Mouse (Mus musculus): Measurements from ENCODE around the gene Arhgap32. TPM values are rescaled to one million over a fixed set of nuclear protein-coding genes. Genes with fewer than 3 reads are reported as not detected.

Gene Arhgap32
- polyA plus RNA-seq, 1 experiment from 2014 or later: 4.3 TPM

GRCm38 (mm10) chr9:32312208-32312607 lies 196.3 kb downstream of the Arhgap32 start:
- H3K27me3 ChIP-seq (ENCODE audit: insufficient read depth, poor library complexity, severe bottlenecking): no peaks in the 10 kb centered on the region
- H3K27ac ChIP-seq: peak overlapping the region; percentile 62
- no peaks in the 10 kb centered on the region for H3K9me3 ChIP-seq
- no peak for DNase-seq (ENCODE audit: low spot score)
- no peak overlapping the region for H3K4me3 ChIP-seq
- H3K4me1 ChIP-seq: peaks cover 52% of the 10 kb centered on the region
- 64% methylated on average over 4 of the region's 4 CpGs for WGBS
- peaks cover 22% of the 10 kb centered on the region for H3K36me3 ChIP-seq

- peaks cover 36% of the 10 kb centered on the region for H3K36me3 ChIP-seq
- H3K4me3 ChIP-seq: no peak overlapping the region
- 26% methylated on average over 3 of the region's 3 CpGs for WGBS
- peak overlapping the region; percentile 62 for H3K27ac ChIP-seq
- no peaks in the 10 kb centered on the region for H3K9me3 ChIP-seq
- H3K27me3 ChIP-seq (ENCODE audit: insufficient read depth, poor library complexity, severe bottlenecking): no peaks in the 10 kb centered on the region
- peaks cover 62% of the 10 kb centered on the region for H3K4me1 ChIP-seq
- peak; percentile 85 for DNase-seq (ENCODE audit: low spot score)
Observed at GRCm38 (mm10) chr9:32314071-32314470, 198.1 kb downstream of the Arhgap32 start.

GRCm38 (mm10) chr9:32315999-32316398 lies 200.1 kb downstream of the Arhgap32 start:
- H3K27me3 ChIP-seq (ENCODE audit: insufficient read depth, poor library complexity, severe bottlenecking): no peaks in the 10 kb centered on the region
- no peak overlapping the region for H3K4me3 ChIP-seq
- H3K9me3 ChIP-seq: no peaks in the 10 kb centered on the region
- WGBS: 91% methylated on average over 3 of the region's 3 CpGs
- H3K4me1 ChIP-seq: peaks cover 74% of the 10 kb centered on the region
- no peak overlapping the region for H3K27ac ChIP-seq
- H3K36me3 ChIP-seq: peaks cover 43% of the 10 kb centered on the region
- DNase-seq (ENCODE audit: low spot score): no peak

Small RNA genes within 50 kb of the gene (microRNA-seq; reads per million reads assigned to microRNA genes)
- gene Gm44453: not detected

Other genes starting within 250 kb of the Arhgap32 start
- 0.21 and 0.26 TPM in 2 replicates for gene Barx2, start 202.7 kb upstream of the Arhgap32 start, polyA plus RNA-seq (2016; fragmentation: Nextera tagmentation; extraction: Ambion mirVana)
- 24.1 and 40.0 TPM in 2 replicates for gene Kcnj5, start 228.2 kb downstream of the Arhgap32 start, polyA plus RNA-seq (2016; fragmentation: Nextera tagmentation; extraction: Ambion mirVana)